Mouse (Mus musculus) stomach, postnatal 0 days (tissue): ENCODE measurements at regions not wholly inside any gene's neighbourhood (a gene's known extent, or its start where the extent isn't known, plus 50 kb on each side); places are given as distances from the start of the nearest gene placed in this dataset.

Experiments
- ATAC-seq: fragments of 200-750 bp; cut with Nextera tagmentation; 2 replicates; pipeline ENCODE4 v1.8.0; 2017; ENCODE audit not compliant: low FRiP score, low TSS enrichment
- DNase-seq: peaks from one replicate; pipeline ENCODE4 v3.0.0-alpha.2; 2016; ENCODE audit warnings: low spot score
- H3K27ac ChIP-seq: fragments of 300-500 bp; sonication (generic); replicated peaks from 2 replicates; pipeline ENCODE4 v1.5.1; 2014; ENCODE audit warnings: mild to moderate bottlenecking, control low read depth
- H3K27me3 ChIP-seq: fragments of 300-500 bp; sonication (generic); 2 replicates; pipeline ENCODE4 v1.6.1; 2014; ENCODE audit warnings: low read length; ENCODE audit not compliant: control insufficient read depth, insufficient read depth
- H3K36me3 ChIP-seq: fragments of 300-500 bp; sonication (generic); 2 replicates; pipeline ENCODE4 v1.6.1; 2014; ENCODE audit warnings: low read length, mixed read lengths; ENCODE audit not compliant: control insufficient read depth, insufficient read depth
- H3K4me1 ChIP-seq: fragments of 300-500 bp; sonication (generic); replicated peaks from 2 replicates; pipeline ENCODE4 v1.6.1; 2014; ENCODE audit warnings: antibody characterized with exemption; ENCODE audit not compliant: control insufficient read depth, insufficient read depth
- H3K4me2 ChIP-seq: fragments of 300-500 bp; sonication (generic); replicated peaks from 2 replicates; pipeline ENCODE4 v1.6.1; 2014; ENCODE audit warnings: low read depth, mild to moderate bottlenecking, control low read depth, moderate library complexity
- H3K4me3 ChIP-seq: fragments of 300-500 bp; sonication (generic); 2 replicates; pipeline ENCODE4 v1.5.1; 2014; ENCODE audit warnings: low read depth, low read length, control low read depth
- H3K9ac ChIP-seq: fragments of 300-500 bp; sonication (generic); 2 replicates; pipeline ENCODE4 v1.6.1; 2014; ENCODE audit warnings: mild to moderate bottlenecking, low read length, control low read depth, mixed read lengths
- H3K9me3 ChIP-seq: fragments of 300-500 bp; sonication (generic); 2 replicates; pipeline ENCODE4 v1.6.1; 2016; ENCODE audit warnings: low read length; ENCODE audit not compliant: control insufficient read depth
- CTCF ChIP-seq: IDR thresholded peaks from 2 replicates; pipeline ENCODE4 v1.5.1; 2016; ENCODE audit warnings: antibody characterized with exemption, low read depth, mild to moderate bottlenecking, moderate library complexity
- EP300 ChIP-seq: optimal IDR thresholded peaks from 2 replicates; pipeline ENCODE3; 2016; ENCODE audit warnings: antibody characterized with exemption
- WGBS: fragments of 180-500 bp; shearing (Covaris S2); extraction: QIAGEN DNeasy Blood & Tissue Kit; methylation state at CpG from one replicate; pipeline ENCODE4 v1.1.7; 2014; 5-methylcytosine and 5-hydroxymethylcytosine counted together

DNA sequence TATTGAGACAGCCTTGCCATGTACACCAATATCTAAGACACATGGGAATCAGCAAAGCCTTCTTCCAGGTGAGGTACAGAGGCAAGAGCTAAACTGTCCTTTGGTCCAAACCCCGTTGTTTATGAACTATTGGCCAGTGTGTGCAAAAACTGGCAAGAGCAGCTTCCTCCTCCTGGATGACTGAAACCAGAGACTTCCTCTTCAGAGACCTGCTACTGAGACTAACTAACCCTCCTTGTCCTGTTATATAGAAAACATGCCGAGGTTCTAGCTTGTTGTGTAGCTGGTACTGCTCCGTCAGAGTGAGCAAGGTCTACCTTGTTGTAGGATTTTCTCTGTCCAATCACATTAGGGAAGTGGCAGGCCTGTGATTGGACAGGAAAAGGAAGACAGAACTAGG lies 174.3 kb upstream of the F930015N05Rik start:
- ATAC-seq (no peak), DNase-seq (no peak)
- no peaks in the 10 kb centered on the region for H3K9me3 ChIP-seq
- no peak overlapping the region for H3K9ac ChIP-seq
- H3K4me3 ChIP-seq = no peak overlapping the region
- 75% methylated on average over 3 of the region's 3 CpGs for WGBS
- no peaks in the 10 kb centered on the region for H3K36me3 ChIP-seq
- TF ChIP-seq CTCF = no peak
- TF ChIP-seq EP300 = no peak
- no peak overlapping the region for H3K4me2 ChIP-seq
- H3K27me3 ChIP-seq = no peaks in the 10 kb centered on the region
- no peak overlapping the region for H3K27ac ChIP-seq
- H3K4me1 ChIP-seq = no peaks in the 10 kb centered on the region

DNA sequence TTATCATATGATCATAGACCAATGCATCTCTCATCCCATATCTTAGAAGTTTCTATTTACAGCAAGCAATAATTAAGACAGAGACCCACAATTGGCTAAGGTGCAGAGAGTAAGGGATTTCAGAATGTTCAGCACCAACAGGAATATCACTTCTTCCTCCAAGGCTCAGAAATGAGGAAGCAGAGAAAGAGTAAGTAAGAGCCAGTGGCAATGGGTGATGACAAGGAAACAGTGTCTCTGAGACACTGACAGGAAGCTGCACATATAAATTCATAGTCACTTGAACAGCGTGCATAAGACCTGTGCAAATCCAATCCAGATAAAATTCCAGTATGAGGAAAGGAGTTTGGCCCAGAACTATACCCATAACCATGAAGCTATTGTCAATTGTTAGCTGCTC lies 178.7 kb upstream of the F930015N05Rik start:
- ATAC-seq (no peak), DNase-seq (no peak)
- H3K4me1 ChIP-seq = no peaks in the 10 kb centered on the region
- no peak overlapping the region for H3K4me2 ChIP-seq
- H3K27ac ChIP-seq = no peak overlapping the region
- no peaks in the 10 kb centered on the region for H3K36me3 ChIP-seq
- no peaks in the 10 kb centered on the region for H3K27me3 ChIP-seq
- H3K9me3 ChIP-seq = no peaks in the 10 kb centered on the region
- 76% methylated on average over 1 of the region's 1 CpGs for WGBS
- H3K4me3 ChIP-seq = no peak overlapping the region
- TF ChIP-seq EP300 (no peak), CTCF (no peak)
- no peak overlapping the region for H3K9ac ChIP-seq

DNA sequence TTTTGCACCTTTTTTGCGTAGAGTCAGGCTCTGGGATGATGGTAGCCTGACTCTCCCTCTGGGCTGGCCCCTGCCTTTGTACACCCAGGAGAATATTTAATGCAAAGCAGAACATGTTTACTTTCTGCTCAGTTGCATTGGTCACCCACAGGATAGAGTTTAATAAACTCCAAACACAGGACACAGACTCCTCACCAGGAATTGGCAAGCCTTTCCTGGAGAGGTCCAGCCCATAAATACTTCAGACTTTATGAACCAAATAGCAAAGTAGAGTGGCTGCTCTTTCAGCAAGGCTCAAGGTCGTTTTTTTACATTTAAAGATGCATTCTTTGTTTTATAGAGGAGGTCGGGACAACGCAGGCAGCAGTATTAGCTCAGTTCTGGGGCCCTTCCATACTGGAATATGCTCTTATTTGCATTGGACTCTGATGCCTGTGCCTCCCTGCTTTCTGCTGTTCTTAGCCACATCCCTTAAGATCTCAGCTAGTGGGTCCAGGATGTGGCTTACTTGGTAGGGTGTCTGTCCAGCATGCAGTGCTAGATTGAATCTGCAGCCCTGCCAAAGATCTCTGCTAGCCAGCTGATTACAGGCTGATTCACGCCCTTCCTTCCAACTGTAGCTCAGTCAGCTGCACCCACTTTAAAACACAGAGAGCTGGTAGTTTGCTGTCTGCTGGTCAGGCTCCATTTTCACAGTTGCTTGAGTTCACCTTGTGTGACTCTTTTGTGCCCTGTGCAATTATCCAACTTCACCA lies 182.4 kb upstream of the F930015N05Rik start:
- TF ChIP-seq EP300 (no peak), CTCF (no peak)
- Histone ChIP-seq H3K4me2 (no peak overlapping the region), H3K27ac (no peak overlapping the region), H3K9me3 (no peaks in the 10 kb centered on the region), H3K27me3 (no peaks in the 10 kb centered on the region), H3K36me3 (no peaks in the 10 kb centered on the region), H3K9ac (no peak overlapping the region), H3K4me3 (no peak overlapping the region), H3K4me1 (no peaks in the 10 kb centered on the region)
- ATAC-seq = no peak
- DNase-seq = no peak
- 47% methylated on average over 5 of the region's 5 CpGs for WGBS

DNA sequence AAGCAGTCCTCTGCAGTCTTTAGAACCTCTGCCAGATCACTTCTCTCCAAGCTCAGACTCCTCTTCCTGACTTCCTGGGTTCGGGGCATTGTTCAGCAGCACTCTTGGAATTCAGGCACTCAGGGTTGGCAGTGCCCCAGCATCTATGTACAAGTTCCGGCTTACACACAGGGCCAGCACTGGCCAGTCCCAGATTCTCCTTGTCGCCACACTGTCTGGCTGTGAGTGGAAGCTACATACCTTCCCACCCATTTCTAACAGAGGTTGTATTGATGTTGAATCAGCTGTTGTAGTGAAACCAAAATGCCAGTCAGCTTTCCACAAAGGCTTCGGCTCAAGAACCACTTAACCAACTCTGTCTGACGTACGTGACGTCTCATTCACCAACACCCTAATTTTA lies 190.7 kb upstream of the F930015N05Rik start:
- no peak for TF ChIP-seq CTCF
- TF ChIP-seq EP300 = no peak
- Histone ChIP-seq H3K4me3 (no peak overlapping the region), H3K9ac (no peak overlapping the region), H3K4me2 (no peak overlapping the region), H3K27me3 (no peaks in the 10 kb centered on the region), H3K4me1 (no peaks in the 10 kb centered on the region), H3K36me3 (no peaks in the 10 kb centered on the region), H3K27ac (no peak overlapping the region), H3K9me3 (no peaks in the 10 kb centered on the region)
- DNase-seq (no peak), ATAC-seq (no peak)
- WGBS = 61% methylated on average over 7 of the region's 7 CpGs

DNA sequence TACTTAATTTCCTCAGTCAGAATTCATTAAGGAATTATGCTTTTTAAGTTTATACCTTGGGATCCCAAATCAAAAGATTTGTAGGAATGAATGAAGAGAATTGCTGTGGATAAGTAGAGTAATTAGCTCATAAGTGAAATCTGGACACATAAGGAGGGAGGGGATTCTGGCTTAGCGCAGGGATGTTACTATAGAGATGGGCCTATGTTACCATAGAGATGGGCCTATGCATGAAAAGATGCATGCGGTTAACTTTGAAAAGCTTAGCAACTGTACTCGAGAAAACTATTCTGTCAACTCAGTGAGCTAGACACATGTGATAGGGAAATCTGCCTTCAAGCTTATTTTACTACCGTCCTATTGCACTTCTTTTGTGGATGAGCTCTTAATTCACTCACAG lies 204.5 kb upstream of the F930015N05Rik start:
- Histone ChIP-seq H3K27ac (no peak overlapping the region), H3K4me2 (no peak overlapping the region), H3K9ac (no peak overlapping the region), H3K9me3 (no peaks in the 10 kb centered on the region), H3K36me3 (no peaks in the 10 kb centered on the region), H3K4me3 (no peak overlapping the region), H3K27me3 (no peaks in the 10 kb centered on the region), H3K4me1 (no peaks in the 10 kb centered on the region)
- DNase-seq (no peak), ATAC-seq (no peak)
- 89% methylated on average over 4 of the region's 4 CpGs for WGBS
- TF ChIP-seq EP300 (no peak), CTCF (no peak)

DNA sequence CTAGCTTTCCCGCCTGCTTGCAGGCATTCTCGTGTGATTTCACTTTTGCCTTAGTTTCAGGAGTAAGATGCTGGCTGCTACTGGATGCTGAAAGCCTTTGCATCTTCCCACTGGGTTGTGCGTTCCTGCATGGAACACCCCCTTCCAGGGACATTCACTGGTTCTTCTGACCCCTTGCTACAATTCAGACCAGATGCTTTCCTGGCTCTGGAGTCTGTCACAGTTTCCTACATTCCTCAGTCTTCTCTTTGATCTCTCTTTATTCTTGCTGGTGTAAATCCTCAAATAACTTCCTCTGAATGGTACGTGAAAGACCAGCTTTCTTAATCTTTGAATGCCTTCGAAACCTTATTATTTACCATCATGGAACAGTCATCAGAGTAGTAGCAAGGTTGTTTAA lies 206.7 kb upstream of the F930015N05Rik start:
- no peaks in the 10 kb centered on the region for H3K36me3 ChIP-seq
- no peaks in the 10 kb centered on the region for H3K9me3 ChIP-seq
- TF ChIP-seq EP300 = no peak
- no peak for TF ChIP-seq CTCF
- H3K27me3 ChIP-seq = no peaks in the 10 kb centered on the region
- no peak overlapping the region for H3K27ac ChIP-seq
- ATAC-seq (no peak), DNase-seq (no peak)
- H3K4me2 ChIP-seq = no peak overlapping the region
- no peaks in the 10 kb centered on the region for H3K4me1 ChIP-seq
- no peak overlapping the region for H3K4me3 ChIP-seq
- 58% methylated on average over 5 of the region's 5 CpGs for WGBS
- no peak overlapping the region for H3K9ac ChIP-seq
